Mouse (Mus musculus) thymus, adult 2 months (tissue): ENCODE measurements around the gene Gm17455. TPM values are rescaled to one million over a fixed set of nuclear protein-coding genes. Genes with fewer than 3 reads are reported as not detected.
A peak's percentile ranks its signal among the peaks of the same experiment; 100 is the strongest.

Experiments
- DNase-seq: peaks from one replicate; pipeline ENCODE4 v3.0.0; 2021
- H3K27ac ChIP-seq: fragments of 200-500 bp; 2 replicates; pipeline ENCODE4 v1.5.1; 2012; ENCODE audit warnings: low read length, control low read depth; ENCODE audit not compliant: control insufficient read depth, insufficient read depth
- H3K27me3 ChIP-seq: fragments of 200-500 bp; 2 replicates; pipeline ENCODE4 v1.6.1; 2012; ENCODE audit warnings: mild to moderate bottlenecking, low read length, moderate library complexity, mixed read lengths; ENCODE audit not compliant: control insufficient read depth, insufficient read depth
- H3K36me3 ChIP-seq: fragments of 200-500 bp; 2 replicates; pipeline ENCODE4 v1.6.1; 2012; ENCODE audit warnings: mild to moderate bottlenecking, low read length, moderate library complexity; ENCODE audit not compliant: control insufficient read depth, insufficient read depth
- H3K4me1 ChIP-seq: fragments of 200-500 bp; replicated peaks from 2 replicates; pipeline ENCODE4 v1.6.1; 2012; ENCODE audit warnings: low read length; ENCODE audit not compliant: control insufficient read depth, insufficient read depth
- H3K4me3 ChIP-seq: fragments of 200-500 bp; 2 replicates; pipeline ENCODE4 v1.5.1; 2012; ENCODE audit warnings: mild to moderate bottlenecking, low read length, control low read depth, moderate library complexity; ENCODE audit not compliant: control insufficient read depth, insufficient read depth
- CTCF ChIP-seq: fragments of 200-500 bp; IDR thresholded peaks from 2 replicates; pipeline ENCODE4 v1.5.1; 2012; ENCODE audit warnings: mild to moderate bottlenecking, control low read depth, low read length, moderate library complexity, borderline replicate concordance; ENCODE audit not compliant: control insufficient read depth, poor library complexity, insufficient read depth; ENCODE audit errors: extremely low read depth
- POLR2A ChIP-seq: fragments of 200-500 bp; IDR thresholded peaks from 2 replicates; pipeline ENCODE4 v1.6.1; 2012; ENCODE audit warnings: mild to moderate bottlenecking, low read length, control low read depth, moderate library complexity; ENCODE audit not compliant: control insufficient read depth, poor library complexity, insufficient read depth; ENCODE audit errors: extremely low read depth
- WGBS: fragments of 180-500 bp; shearing (Covaris S2); methylation state at CpG from one replicate; pipeline ENCODE4 v1.1.7; 2018; 5-methylcytosine and 5-hydroxymethylcytosine counted together
- polyA plus RNA-seq: library from polyadenylated mRNA; depleted of rRNA; stranded (reverse); fragments of >200 nt; gene quantifications from 2 replicates; pipeline ENCODE4 v1.2.3, GENCODE M21; 2012

Gm17455 gene
- polyA plus RNA-seq, 1 experiment: 1.1 TPM

- Histone ChIP-seq H3K4me3 (no peak overlapping the region), H3K27me3 (no peaks in the 10 kb centered on the region), H3K27ac (0 out of 2 replicates have a peak overlapping the region, but pooled peaks have one; percentile 10), H3K4me1 (peaks cover 17% of the 10 kb centered on the region), H3K36me3 (peaks cover 19% of the 10 kb centered on the region)
- DNase-seq: no peak
- 82% methylated on average over 2 of the region's 2 CpGs for WGBS
- TF ChIP-seq POLR2A (no peak), CTCF (no peak)
Observed at GRCm38 (mm10) chr10:60362310-60362628, 37.3 kb upstream of the Gm17455 start.

DNA sequence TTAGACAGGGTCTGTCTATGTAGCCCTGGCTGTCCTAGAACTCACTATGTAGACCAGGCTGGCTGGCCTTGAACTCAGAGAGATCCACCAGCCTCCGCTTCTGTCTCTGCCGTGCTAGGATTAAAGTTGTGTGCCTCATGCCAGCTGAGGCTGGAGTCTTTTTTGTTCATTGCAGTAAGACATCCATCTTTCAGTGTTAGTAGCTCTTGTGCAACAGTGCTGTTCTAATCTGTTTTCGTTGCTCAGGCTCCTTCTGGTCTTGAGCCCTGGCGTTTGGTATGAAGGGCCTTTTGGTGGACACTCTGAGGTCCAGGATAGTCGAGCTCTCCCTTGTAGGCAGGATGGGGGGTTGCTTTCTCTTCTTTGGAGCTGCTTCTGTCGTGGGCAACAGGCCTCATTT is 36.1 kb upstream of the Gm17455 start:
- H3K36me3 ChIP-seq: peaks cover 13% of the 10 kb centered on the region; the same call in 1 of the 2 replicates
- H3K4me3 ChIP-seq: no peak overlapping the region
- WGBS: 93% methylated on average over 6 of the region's 6 CpGs
- DNase-seq: no peak
- no peak overlapping the region for H3K27ac ChIP-seq
- TF ChIP-seq POLR2A: no peak
- no peak for TF ChIP-seq CTCF
- peaks cover 24% of the 10 kb centered on the region for H3K4me1 ChIP-seq
- H3K27me3 ChIP-seq: no peaks in the 10 kb centered on the region

GRCm38 (mm10) chr10:60367145-60367544 is 32.4 kb upstream of the Gm17455 start:
- no peak for DNase-seq
- Histone ChIP-seq H3K36me3 (no peaks in the 10 kb centered on the region), H3K4me3 (no peak overlapping the region), H3K4me1 (peaks cover 42% of the 10 kb centered on the region), H3K27me3 (no peaks in the 10 kb centered on the region), H3K27ac (no peak overlapping the region)
- no peak for TF ChIP-seq CTCF
- TF ChIP-seq POLR2A: no peak
- WGBS: 35% methylated on average over 2 of the region's 2 CpGs

- Histone ChIP-seq H3K36me3 (no peaks in the 10 kb centered on the region), H3K27ac (no peak overlapping the region), H3K4me1 (peaks cover 42% of the 10 kb centered on the region), H3K27me3 (no peaks in the 10 kb centered on the region), H3K4me3 (no peak overlapping the region)
- no peak for DNase-seq
- no peak for TF ChIP-seq CTCF
- no peak for TF ChIP-seq POLR2A
- WGBS: 59% methylated on average over 4 of the region's 4 CpGs
Observed at GRCm38 (mm10) chr10:60367904-60368303, 31.6 kb upstream of the Gm17455 start.

GRCm38 (mm10) chr10:60369405-60369804 is 30.1 kb upstream of the Gm17455 start:
- Histone ChIP-seq H3K4me1 (peaks cover 55% of the 10 kb centered on the region), H3K27ac (no peak overlapping the region), H3K27me3 (no peaks in the 10 kb centered on the region), H3K36me3 (no peaks in the 10 kb centered on the region), H3K4me3 (no peak overlapping the region)
- TF ChIP-seq CTCF: no peak
- no peak for TF ChIP-seq POLR2A
- no peak for DNase-seq
- WGBS: 87% methylated on average over 6 of the region's 6 CpGs

GRCm38 (mm10) chr10:60370098-60370497 is 29.4 kb upstream of the Gm17455 start:
- no peak overlapping the region for H3K4me3 ChIP-seq
- no peaks in the 10 kb centered on the region for H3K36me3 ChIP-seq
- H3K27ac ChIP-seq: peak overlapping the region; percentile 97
- no peak for TF ChIP-seq CTCF
- no peak for TF ChIP-seq POLR2A
- H3K4me1 ChIP-seq: peaks cover 57% of the 10 kb centered on the region
- DNase-seq: no peak
- WGBS: 72% methylated on average over 2 of the region's 2 CpGs
- no peaks in the 10 kb centered on the region for H3K27me3 ChIP-seq

- 8% methylated on average over 5 of the region's 5 CpGs for WGBS
- DNase-seq: peak; percentile 74
- Histone ChIP-seq H3K36me3 (no peaks in the 10 kb centered on the region), H3K27me3 (no peaks in the 10 kb centered on the region), H3K27ac (peak overlapping the region; percentile 97), H3K4me1 (peaks cover 60% of the 10 kb centered on the region), H3K4me3 (no peak overlapping the region)
- 0 out of 2 replicates have a peak, but pooled peaks have one; percentile 10 for TF ChIP-seq CTCF
- TF ChIP-seq POLR2A: 0 out of 2 replicates have a peak, but pooled peaks have one; percentile 32
Observed at GRCm38 (mm10) chr10:60370601-60371061, 28.9 kb upstream of the Gm17455 start.
